Mouse (Mus musculus): ENCODE results near the gene Dnah6. TPM values are rescaled to one million over a fixed set of nuclear protein-coding genes. Genes with fewer than 3 reads are reported as not detected.

Gene Dnah6
- polyA plus RNA-seq, 1 experiment from 2014 or later = not detected

DNA sequence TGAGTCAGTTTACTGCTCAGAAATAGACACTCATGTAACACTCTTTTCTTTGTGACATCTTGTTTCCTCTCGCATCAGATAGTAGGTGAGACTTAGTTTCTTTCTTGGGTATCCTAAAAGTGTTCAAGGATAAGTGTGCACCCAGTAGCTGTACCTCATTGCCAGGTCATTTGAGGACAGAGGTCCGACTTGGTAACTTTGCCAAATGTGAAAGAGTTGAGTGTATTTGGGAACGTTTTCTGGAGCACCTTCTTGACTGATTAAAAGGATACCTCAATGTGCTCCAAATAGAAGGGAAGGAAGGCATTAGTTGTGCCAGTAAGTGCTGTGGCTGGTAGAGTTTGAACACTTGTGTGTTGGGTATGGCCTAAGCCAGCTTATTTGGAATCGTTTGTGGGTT, 28.4 kb upstream of the Dnah6 start:
- WGBS = 78% methylated on average over 4 of the region's 4 CpGs
- H3K27ac ChIP-seq = no peak overlapping the region
- H3K9me3 ChIP-seq = no peaks in the 10 kb centered on the region
- 0 out of 2 replicates have a peak overlapping the region, but pooled peaks have one; percentile 94 for H3K4me3 ChIP-seq (replicated peaks)
- peak overlapping the region; percentile 77 for H3K4me2 ChIP-seq
- H3K9ac ChIP-seq (replicated peaks) = no peak overlapping the region
- no peak for ATAC-seq (ENCODE audit: insufficient number of reproducible peaks, insufficient read depth, low FRiP score, low TSS enrichment, low read depth)
- H3K4me1 ChIP-seq (replicated peaks) = peaks cover 20% of the 10 kb centered on the region
- H3K27me3 ChIP-seq = no peaks in the 10 kb centered on the region
- no peaks in the 10 kb centered on the region for H3K36me3 ChIP-seq

DNA sequence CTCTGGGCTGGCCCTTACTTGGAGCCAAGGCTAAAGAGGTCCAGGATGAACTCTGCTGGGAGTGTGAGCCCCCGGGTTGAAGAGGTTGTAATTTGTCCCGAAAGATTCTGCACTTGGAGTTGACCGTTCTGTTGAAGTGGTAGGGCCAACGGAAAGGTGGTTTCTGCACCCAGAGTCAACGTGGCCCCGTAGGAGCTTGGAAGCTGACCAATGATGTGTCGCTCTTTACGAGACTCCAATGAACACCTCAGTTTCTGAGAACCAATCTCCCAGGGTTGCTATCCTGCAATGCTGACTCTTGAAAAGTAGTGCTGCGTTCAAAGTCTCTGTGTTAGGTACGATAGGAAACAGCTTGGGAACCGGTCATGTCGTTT, 27.6 kb upstream of the Dnah6 start:
- Histone ChIP-seq H3K4me2 (peak overlapping the region; percentile 77), H3K27me3 (no peaks in the 10 kb centered on the region), H3K4me3 (replicated peaks) (peak overlapping the region; percentile 94), H3K9me3 (no peaks in the 10 kb centered on the region), H3K9ac (replicated peaks) (peak overlapping the region; percentile 88), H3K27ac (no peak overlapping the region; the same call in 1 of the 2 replicates), H3K4me1 (replicated peaks) (peaks cover 13% of the 10 kb centered on the region), H3K36me3 (no peaks in the 10 kb centered on the region)
- 10% methylated on average over 12 of the region's 12 CpGs for WGBS
- no peak for ATAC-seq (ENCODE audit: insufficient number of reproducible peaks, insufficient read depth, low FRiP score, low TSS enrichment, low read depth)

DNA sequence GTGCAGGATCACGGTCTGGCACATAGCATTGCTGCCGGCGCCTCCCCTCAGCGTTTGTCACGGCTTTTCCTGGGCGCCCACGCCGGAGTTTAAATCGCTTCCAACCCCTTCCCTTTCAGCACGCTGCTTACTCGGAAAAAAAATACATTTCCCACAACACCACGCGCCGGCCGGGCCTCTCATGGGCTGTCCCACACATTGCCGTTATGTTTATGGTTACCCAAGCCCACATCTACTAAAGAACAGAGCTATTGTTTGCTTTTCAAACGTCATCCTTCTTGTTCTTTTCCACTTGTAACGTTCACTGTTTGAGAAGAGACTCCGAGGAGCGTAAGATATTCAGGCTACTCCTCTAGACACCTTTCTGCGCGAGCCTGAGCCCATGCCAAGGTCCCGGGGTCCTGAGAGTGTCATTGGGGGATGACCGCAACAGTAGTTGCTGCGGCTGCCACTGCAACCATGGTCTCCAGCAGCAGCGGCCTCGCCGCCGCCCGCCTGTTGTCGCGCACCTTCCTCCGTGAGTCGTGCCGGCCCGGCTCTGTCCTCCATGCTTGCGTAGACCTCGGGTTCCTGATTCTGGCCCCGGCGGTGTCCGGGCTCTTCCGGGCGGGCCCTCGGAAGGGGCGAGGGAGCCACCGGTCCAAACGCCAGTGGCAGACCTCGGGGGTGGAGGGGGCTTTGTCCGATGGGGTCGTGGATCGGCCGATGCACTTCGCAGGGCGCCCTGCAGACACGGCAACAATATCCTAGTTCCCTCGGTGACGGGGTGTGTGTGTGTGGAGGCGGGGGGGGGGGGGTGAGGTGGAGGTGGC, 27.0 kb upstream of the Dnah6 start, which contains the start of gene Suclg1:
TSS of gene Suclg1 (plus strand) at position 146 of the 812 bp plus-strand sequence.
- H3K36me3 ChIP-seq = no peaks in the 10 kb centered on the region
- H3K4me3 ChIP-seq (replicated peaks) = peak within 1 kb of the TSS; percentile 94
- H3K27ac ChIP-seq = peak within 1 kb of the TSS; percentile 67
- no peaks in the 10 kb centered on the region for H3K9me3 ChIP-seq
- peak; percentile 94 for ATAC-seq (ENCODE audit: insufficient number of reproducible peaks, insufficient read depth, low FRiP score, low TSS enrichment, low read depth)
- H3K4me1 ChIP-seq (replicated peaks) = peaks cover 12% of the 10 kb centered on the region
- H3K4me2 ChIP-seq = peak within 1 kb of the TSS; percentile 77
- peak within 1 kb of the TSS; percentile 88 for H3K9ac ChIP-seq (replicated peaks)
- H3K27me3 ChIP-seq = no peaks in the 10 kb centered on the region
- under 1% methylated on average over 57 of the region's 58 CpGs for WGBS

DNA sequence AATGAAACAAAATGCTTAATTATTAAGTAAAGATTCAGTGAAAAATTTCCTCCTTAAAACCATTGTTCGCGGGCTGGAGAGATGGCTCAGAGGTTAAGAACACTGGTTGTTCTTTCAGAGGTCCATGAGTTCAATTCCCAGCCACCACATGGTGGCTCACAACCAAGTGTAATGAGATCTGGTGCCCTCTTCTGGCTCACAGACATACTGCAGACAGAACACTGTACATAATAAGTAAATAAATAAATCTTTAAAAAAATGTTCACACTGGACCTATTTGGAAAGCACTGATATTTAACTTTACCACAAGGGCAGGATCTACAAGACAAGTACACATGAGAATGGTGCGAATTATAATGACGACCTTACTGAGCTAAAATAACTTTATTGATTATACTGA, 26.0 kb upstream of the Dnah6 start:
- Histone ChIP-seq H3K4me1 (replicated peaks) (peaks cover 12% of the 10 kb centered on the region), H3K9me3 (no peaks in the 10 kb centered on the region), H3K4me3 (replicated peaks) (peak overlapping the region; percentile 94), H3K9ac (replicated peaks) (no peak overlapping the region), H3K27me3 (no peaks in the 10 kb centered on the region), H3K27ac (no peak overlapping the region), H3K36me3 (no peaks in the 10 kb centered on the region), H3K4me2 (peak overlapping the region; percentile 77)
- no peak for ATAC-seq (ENCODE audit: insufficient number of reproducible peaks, insufficient read depth, low FRiP score, low TSS enrichment, low read depth)
- 38% methylated on average over 4 of the region's 4 CpGs for WGBS

DNA sequence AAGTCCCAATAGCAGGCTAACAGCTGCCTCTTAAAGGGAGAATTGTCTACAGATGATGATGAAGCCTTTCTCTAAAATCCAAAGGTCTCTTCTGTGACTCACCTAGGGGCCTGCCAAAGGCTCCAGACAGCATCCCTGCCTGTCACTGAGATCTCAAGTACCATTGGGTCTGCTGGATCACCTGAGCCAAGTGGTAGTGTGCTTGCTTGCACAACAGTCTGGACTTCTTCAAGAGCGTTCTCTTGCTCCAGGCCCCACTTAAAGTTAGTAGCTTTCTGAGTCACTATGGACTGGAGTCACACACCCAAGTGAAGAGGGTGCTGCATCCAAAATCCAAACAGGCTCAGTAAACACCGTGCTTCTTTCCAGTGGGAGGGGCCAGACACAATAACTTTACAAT, 25.4 kb upstream of the Dnah6 start:
- Histone ChIP-seq H3K36me3 (no peaks in the 10 kb centered on the region), H3K4me2 (no peak overlapping the region), H3K4me1 (replicated peaks) (peaks cover 12% of the 10 kb centered on the region), H3K27me3 (no peaks in the 10 kb centered on the region), H3K9ac (replicated peaks) (no peak overlapping the region), H3K9me3 (no peaks in the 10 kb centered on the region), H3K4me3 (replicated peaks) (no peak overlapping the region), H3K27ac (no peak overlapping the region)
- WGBS = 76% methylated on average over 2 of the region's 2 CpGs
- ATAC-seq (ENCODE audit: insufficient number of reproducible peaks, insufficient read depth, low FRiP score, low TSS enrichment, low read depth) = no peak

DNA sequence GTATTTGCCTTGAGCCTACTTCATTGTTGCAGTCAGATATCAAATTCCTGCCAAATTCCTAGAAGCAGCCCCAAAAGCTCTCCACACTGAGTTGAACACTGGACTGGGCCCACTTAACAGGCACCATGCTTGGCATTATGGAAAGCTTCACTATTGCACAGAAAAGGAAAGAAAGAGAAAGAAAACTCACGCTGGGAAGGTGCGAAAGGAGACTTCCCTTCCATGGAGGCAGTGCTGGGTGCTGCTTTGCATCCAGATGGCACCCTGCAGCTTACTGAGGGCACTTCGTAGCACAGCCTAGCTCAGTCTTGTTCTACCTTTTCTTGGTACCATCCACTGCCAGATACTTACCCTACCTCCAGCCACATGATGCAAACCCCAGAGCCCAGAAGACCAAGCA, 14.2 kb upstream of the Dnah6 start:
- WGBS = 70% methylated on average over 3 of the region's 3 CpGs
- H3K27ac ChIP-seq = no peak overlapping the region
- no peak overlapping the region for H3K4me3 ChIP-seq (replicated peaks)
- no peaks in the 10 kb centered on the region for H3K36me3 ChIP-seq
- H3K27me3 ChIP-seq = no peaks in the 10 kb centered on the region
- H3K9ac ChIP-seq (replicated peaks) = no peak overlapping the region
- no peak for ATAC-seq (ENCODE audit: insufficient number of reproducible peaks, insufficient read depth, low FRiP score, low TSS enrichment, low read depth)
- no peaks in the 10 kb centered on the region for H3K4me1 ChIP-seq (replicated peaks)
- no peak overlapping the region for H3K4me2 ChIP-seq
- H3K9me3 ChIP-seq = peaks cover 9% of the 10 kb centered on the region; the same call in 1 of the 2 replicates

DNA sequence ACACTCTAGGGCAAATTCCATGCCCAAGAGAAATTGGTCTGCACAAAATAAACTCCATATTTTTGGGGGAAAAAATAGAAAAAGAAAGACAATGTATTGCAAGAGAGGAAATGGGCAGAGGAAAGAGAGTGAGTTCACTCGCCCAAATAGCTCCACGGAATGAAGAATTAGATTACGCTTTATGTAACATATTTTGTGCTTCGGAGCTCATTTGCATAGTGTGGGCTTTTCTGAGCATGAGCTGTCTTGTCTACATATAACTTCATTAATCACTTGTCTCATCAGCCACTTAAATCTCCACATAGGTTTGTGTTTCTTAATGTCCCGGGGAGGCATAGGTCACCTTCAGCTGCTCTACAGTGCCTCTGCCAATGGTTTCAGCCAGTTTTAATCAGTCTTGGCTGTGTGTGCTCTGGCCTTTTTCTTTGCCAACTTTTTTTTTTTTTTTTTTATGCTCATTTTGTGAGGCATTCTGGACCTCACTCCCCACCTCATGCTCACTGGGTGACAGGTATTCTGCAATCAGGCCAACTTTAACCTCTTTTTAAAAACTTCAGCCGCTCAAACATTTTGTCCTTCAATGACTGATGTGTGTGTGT, 12.9 kb upstream of the Dnah6 start:
- 86% methylated on average over 6 of the region's 6 CpGs for WGBS
- Histone ChIP-seq H3K27ac (no peak overlapping the region), H3K4me2 (no peak overlapping the region), H3K4me3 (replicated peaks) (no peak overlapping the region), H3K9me3 (peaks cover 9% of the 10 kb centered on the region; the same call in 1 of the 2 replicates), H3K9ac (replicated peaks) (no peak overlapping the region), H3K27me3 (no peaks in the 10 kb centered on the region), H3K36me3 (no peaks in the 10 kb centered on the region), H3K4me1 (replicated peaks) (no peaks in the 10 kb centered on the region)
- no peak for ATAC-seq (ENCODE audit: insufficient number of reproducible peaks, insufficient read depth, low FRiP score, low TSS enrichment, low read depth)

DNA sequence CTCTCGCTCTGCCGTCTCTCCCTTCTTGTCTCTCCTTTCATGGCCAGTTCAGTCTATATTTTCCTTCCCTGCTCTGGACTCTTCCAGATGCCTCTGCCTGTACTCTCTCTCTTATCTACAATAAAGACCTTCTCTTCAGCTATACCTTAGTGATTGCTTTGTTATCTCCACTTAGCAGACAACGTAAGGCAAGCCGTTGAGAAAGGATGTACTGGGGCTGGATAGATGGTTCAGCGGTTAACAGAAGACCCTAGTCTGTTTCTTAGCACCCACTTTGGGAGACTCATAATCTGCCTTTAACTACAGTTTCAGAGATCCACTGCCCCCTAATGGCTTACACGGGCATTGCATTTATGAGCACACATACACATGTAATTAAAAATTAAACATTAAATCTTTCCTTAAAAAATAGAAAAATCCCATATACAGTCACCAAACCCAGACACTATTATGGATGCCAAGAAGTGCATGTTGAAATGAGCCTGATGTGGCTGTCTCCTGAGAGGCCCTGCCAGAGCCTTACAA, 11.8 kb upstream of the Dnah6 start:
- Histone ChIP-seq H3K9ac (replicated peaks) (no peak overlapping the region), H3K27ac (no peak overlapping the region), H3K4me3 (replicated peaks) (no peak overlapping the region), H3K36me3 (no peaks in the 10 kb centered on the region), H3K9me3 (peaks cover 7% of the 10 kb centered on the region; the same call in 1 of the 2 replicates), H3K27me3 (no peaks in the 10 kb centered on the region), H3K4me1 (replicated peaks) (peaks cover 8% of the 10 kb centered on the region), H3K4me2 (no peak overlapping the region)
- 96% methylated on average over 6 of the region's 6 CpGs for WGBS
- ATAC-seq (ENCODE audit: insufficient number of reproducible peaks, insufficient read depth, low FRiP score, low TSS enrichment, low read depth) = no peak

DNA sequence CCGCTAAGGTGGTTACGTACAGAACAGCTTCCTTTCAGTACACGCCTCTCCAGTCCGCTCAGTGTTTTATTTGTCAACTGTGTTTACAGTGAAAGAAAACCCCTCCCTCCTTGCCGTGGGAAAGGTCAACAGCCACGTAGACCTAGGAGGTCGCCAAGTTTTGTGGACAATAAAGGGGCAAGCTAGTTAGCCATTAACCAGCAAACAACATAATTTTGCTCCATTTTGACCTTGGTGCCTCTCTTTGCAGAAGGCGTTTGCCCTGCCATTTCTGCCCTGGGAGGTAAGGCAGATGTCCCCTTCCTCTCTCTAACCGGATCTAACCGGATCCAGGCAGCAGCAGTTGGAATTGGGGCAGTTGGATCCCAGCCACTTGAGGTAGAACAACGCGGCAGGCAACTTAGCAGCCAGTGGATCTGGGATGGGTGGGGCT, 10.7 kb upstream of the Dnah6 start:
- peaks cover 8% of the 10 kb centered on the region for H3K4me1 ChIP-seq (replicated peaks)
- 88% methylated on average over 12 of the region's 12 CpGs for WGBS
- H3K27me3 ChIP-seq = no peaks in the 10 kb centered on the region
- H3K9ac ChIP-seq (replicated peaks) = no peak overlapping the region
- no peak overlapping the region for H3K4me2 ChIP-seq
- H3K36me3 ChIP-seq = no peaks in the 10 kb centered on the region
- H3K4me3 ChIP-seq (replicated peaks) = no peak overlapping the region
- ATAC-seq (ENCODE audit: insufficient number of reproducible peaks, insufficient read depth, low FRiP score, low TSS enrichment, low read depth) = no peak
- H3K9me3 ChIP-seq = no peaks in the 10 kb centered on the region
- no peak overlapping the region for H3K27ac ChIP-seq

DNA sequence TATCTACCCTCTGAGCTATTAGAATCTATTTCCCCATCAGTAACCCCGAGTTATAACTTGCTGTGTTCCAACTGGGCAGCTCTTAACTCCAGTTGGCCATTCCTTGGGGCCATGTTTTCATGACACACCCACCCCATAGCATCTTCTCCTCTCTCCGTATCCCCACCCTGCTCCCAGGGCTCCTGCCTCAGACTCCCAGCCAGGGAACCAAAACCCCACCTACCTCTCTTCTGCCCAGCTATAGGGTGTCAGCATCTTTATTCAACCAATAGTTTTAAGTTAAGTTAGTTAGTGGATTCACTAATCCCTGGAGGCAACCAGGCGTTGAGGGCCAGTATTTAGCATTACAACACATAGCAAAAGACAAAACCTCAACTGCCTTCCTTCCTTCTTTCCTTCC, 7.4 kb upstream of the Dnah6 start:
- Histone ChIP-seq H3K4me1 (replicated peaks) (peaks cover 8% of the 10 kb centered on the region), H3K4me3 (replicated peaks) (no peak overlapping the region), H3K9me3 (no peaks in the 10 kb centered on the region), H3K36me3 (no peaks in the 10 kb centered on the region), H3K27me3 (no peaks in the 10 kb centered on the region), H3K27ac (peak overlapping the region; percentile 80), H3K4me2 (no peak overlapping the region), H3K9ac (replicated peaks) (no peak overlapping the region)
- no peak; the same call in 1 of the 2 replicates for ATAC-seq (ENCODE audit: insufficient number of reproducible peaks, insufficient read depth, low FRiP score, low TSS enrichment, low read depth)
- WGBS = 59% methylated on average over 3 of the region's 3 CpGs

DNA sequence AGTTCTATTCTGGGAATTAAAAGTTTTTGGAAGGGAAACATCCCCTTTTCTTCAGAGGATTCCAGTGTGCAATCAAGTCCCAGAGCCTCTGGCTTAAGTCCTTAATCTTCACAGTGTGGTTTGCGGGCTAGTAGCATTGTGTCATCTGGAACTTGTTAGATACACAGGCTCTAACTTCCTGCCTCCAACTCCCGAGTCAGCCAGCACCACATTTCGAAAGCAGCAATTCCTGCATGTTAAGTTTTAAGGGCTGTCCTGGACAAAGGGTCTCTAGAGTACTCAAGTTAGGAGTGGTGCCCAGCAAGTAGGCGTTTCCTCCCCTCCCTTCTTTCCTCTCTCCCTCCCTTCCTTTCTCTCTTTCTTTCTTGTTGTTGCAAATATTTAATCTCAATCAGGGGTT, 7.0 kb upstream of the Dnah6 start:
- no peak overlapping the region for H3K4me2 ChIP-seq
- WGBS = 14% methylated on average over 4 of the region's 4 CpGs
- no peak overlapping the region for H3K4me3 ChIP-seq (replicated peaks)
- peaks cover 8% of the 10 kb centered on the region for H3K4me1 ChIP-seq (replicated peaks)
- no peaks in the 10 kb centered on the region for H3K27me3 ChIP-seq
- no peaks in the 10 kb centered on the region for H3K9me3 ChIP-seq
- ATAC-seq (ENCODE audit: insufficient number of reproducible peaks, insufficient read depth, low FRiP score, low TSS enrichment, low read depth) = peak; percentile 60
- peak overlapping the region; percentile 80 for H3K27ac ChIP-seq
- no peak overlapping the region for H3K9ac ChIP-seq (replicated peaks)
- H3K36me3 ChIP-seq = no peaks in the 10 kb centered on the region
